In the genomic region with DNA sequence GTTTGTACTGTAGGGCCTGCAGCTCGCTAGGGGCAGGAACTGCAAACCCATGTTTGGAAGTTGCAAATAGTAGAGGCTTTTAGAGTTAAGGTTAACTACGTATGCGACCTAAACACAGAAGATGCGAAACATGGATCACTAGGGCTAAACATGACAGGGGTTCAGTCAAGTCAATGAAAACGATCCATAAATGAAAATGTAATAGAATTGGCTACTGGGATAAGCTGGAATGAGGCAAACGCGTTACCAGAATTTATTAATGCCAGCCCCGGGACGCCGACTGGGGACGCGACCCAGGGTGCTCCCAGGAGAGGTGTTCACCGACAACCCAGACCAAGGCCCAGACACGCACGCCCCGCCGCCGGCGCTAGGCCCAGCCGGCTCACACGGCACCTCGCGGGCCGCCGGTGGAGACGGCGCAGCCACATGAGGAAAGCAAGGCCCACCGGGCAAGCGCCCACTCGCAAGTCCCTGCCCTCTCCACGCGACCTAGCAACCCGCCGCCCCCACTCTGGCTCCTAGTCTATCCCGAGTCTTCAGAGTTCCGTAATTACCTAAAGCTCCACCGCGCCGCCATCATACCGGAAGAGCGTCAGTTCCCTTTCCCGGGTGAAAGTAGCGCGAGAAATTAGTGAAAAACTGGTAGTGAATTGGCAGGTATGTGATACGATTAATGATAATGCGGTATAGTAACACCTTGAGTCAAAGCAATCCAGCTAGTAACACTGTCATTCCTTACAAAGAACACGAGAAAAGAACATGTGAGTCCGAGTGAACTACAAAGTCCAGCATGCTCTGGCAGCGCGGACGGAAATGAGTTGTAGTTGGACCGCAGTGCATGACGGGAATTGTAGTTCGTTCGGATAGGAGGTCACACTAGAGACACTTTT, we compare ENCODE assay signal across 8 mouse cellular contexts. TPM values are rescaled to one million over a fixed set of nuclear protein-coding genes. Genes with fewer than 3 reads are reported as not detected.
DNase-seq lines count a peak whose midpoint lies in the region; ATAC-seq and TF ChIP-seq lines count a peak whose summit lies in the region.

A gene (minus strand): TSS at position 780 of the 890 bp plus-strand sequence.

- peak; percentile 88 for ATAC-seq in heart, embryonic 15.5 days (replicated peaks; ENCODE audit: insufficient number of reproducible peaks, insufficient read depth, low FRiP score, low read depth)
- ATAC-seq in liver, embryonic 14.5 days (ENCODE audit: insufficient read depth), result peak; percentile 89
- ATAC-seq in neural tube, embryonic 11.5 days (ENCODE audit: insufficient read depth, low FRiP score, low TSS enrichment), result peak; percentile 88
- ATAC-seq in stomach, postnatal 0 days (ENCODE audit: low FRiP score, low TSS enrichment), result peak; percentile 91

- H3K4me3 ChIP-seq in forebrain, embryonic 10.5 days, result peak within 1 kb of the TSS; percentile 76
- H3K4me3 ChIP-seq in heart, embryonic 15.5 days, result peak within 1 kb of the TSS; percentile 87
- peak within 1 kb of the TSS; percentile 73 to 94 for H3K4me3 ChIP-seq in liver, embryonic 14.5 days (ENCODE audit: insufficient read depth in 1 of 2, low read depth in 2 of 2, low read length in 2 of 2)
- peak within 1 kb of the TSS; percentile 77 for H3K4me3 ChIP-seq in neural tube, embryonic 11.5 days (ENCODE audit: low read depth, low read length)
- H3K4me3 ChIP-seq in stomach, postnatal 0 days (ENCODE audit: low read depth, low read length), result peak within 1 kb of the TSS; percentile 82

- DNase-seq in CD8-positive naive resting alpha-beta T cell, adult 2 months (ENCODE audit: low read depth in 2 of 2, low spot score in 2 of 2), result peak; percentile 80 to 88
- DNase-seq in c-Kit-positive CD71-negative TER-119-negative erythroid progenitor cells, embryonic 14.5 days (ENCODE audit: low read depth), result peak; percentile 100
- DNase-seq in forebrain, embryonic 10.5 days (ENCODE audit: extremely low spot score, low spot score), result peak; percentile 85
- DNase-seq in kidney, postnatal 25 days, result peak; percentile 94 to 99
- DNase-seq in liver, embryonic 14.5 days (ENCODE audit: low read depth in 3 of 3, low spot score in 3 of 3), result peak; percentile 81 to 83 (median 82)
- peak; percentile 90 for DNase-seq in neural tube, embryonic 11.5 days (ENCODE audit: low spot score)
- peak; percentile 88 for DNase-seq in stomach, postnatal 0 days (ENCODE audit: low spot score)

- H3K4me1 ChIP-seq in forebrain, embryonic 10.5 days, result peaks cover 9% of the 10 kb centered on the region
- H3K4me1 ChIP-seq in heart, embryonic 15.5 days (replicated peaks), result peaks cover 12% of the 10 kb centered on the region
- H3K4me1 ChIP-seq in liver, embryonic 14.5 days (replicated peaks; ENCODE audit: control insufficient read depth in 2 of 2, insufficient read depth in 2 of 2, low read length in 1 of 2), result peaks cover 7 to 9% of the 10 kb centered on the region in 2 experiments; a peak in 3 of 4 replicates
- H3K4me1 ChIP-seq in neural tube, embryonic 11.5 days (ENCODE audit: control insufficient read depth, insufficient read depth, low read length), result no peaks in the 10 kb centered on the region
- peaks cover 4% of the 10 kb centered on the region; the same call in 1 of the 2 replicates for H3K4me1 ChIP-seq in stomach, postnatal 0 days (replicated peaks; ENCODE audit: control insufficient read depth, insufficient read depth)

- peak within 1 kb of the TSS; percentile 83 for H3K4me2 ChIP-seq in heart, embryonic 15.5 days
- peak within 1 kb of the TSS; percentile 60 for H3K4me2 ChIP-seq in liver, embryonic 14.5 days (ENCODE audit: low read depth)
- peak within 1 kb of the TSS; percentile 57 for H3K4me2 ChIP-seq in neural tube, embryonic 11.5 days (ENCODE audit: low read depth)
- peak within 1 kb of the TSS; percentile 70 for H3K4me2 ChIP-seq in stomach, postnatal 0 days (replicated peaks; ENCODE audit: low read depth)

- H3K9ac ChIP-seq in heart, embryonic 15.5 days, result peak within 1 kb of the TSS; percentile 86
- H3K9ac ChIP-seq in liver, embryonic 14.5 days (replicated peaks), result peak within 1 kb of the TSS; percentile 91
- H3K9ac ChIP-seq in neural tube, embryonic 11.5 days (ENCODE audit: low read length), result peak within 1 kb of the TSS; percentile 88
- H3K9ac ChIP-seq in stomach, postnatal 0 days (ENCODE audit: low read length), result peak within 1 kb of the TSS; percentile 96

- no peak for TF ChIP-seq EP300 in liver, embryonic 14.5 days (IDR thresholded peaks at IDR 0.05; ENCODE audit: low read depth)
- TF ChIP-seq EP300 in stomach, postnatal 0 days (optimal IDR thresholded peaks at IDR 0.05), result peak; percentile 33

- peak within 1 kb of the TSS; percentile 94 for H3K27ac ChIP-seq in forebrain, embryonic 10.5 days
- peak within 1 kb of the TSS; percentile 73 for H3K27ac ChIP-seq in heart, embryonic 15.5 days
- no peak within 1 kb of the TSS; the same call in 1 of the 2 replicates for H3K27ac ChIP-seq in liver, embryonic 14.5 days
- H3K27ac ChIP-seq in neural tube, embryonic 11.5 days (ENCODE audit: low read depth, low read length), result peak within 1 kb of the TSS; percentile 55; the same call in 1 of the 2 replicates
- peak within 1 kb of the TSS; percentile 81 for H3K27ac ChIP-seq in stomach, postnatal 0 days (replicated peaks)

- H3K36me3 ChIP-seq in forebrain, embryonic 10.5 days (replicated peaks), result peaks cover 8% of the 10 kb centered on the region
- no peaks in the 10 kb centered on the region for H3K36me3 ChIP-seq in heart, embryonic 15.5 days
- H3K36me3 ChIP-seq in liver, embryonic 14.5 days (replicated peaks; ENCODE audit: control insufficient read depth, insufficient read depth, low read depth), result no peaks in the 10 kb centered on the region
- H3K36me3 ChIP-seq in neural tube, embryonic 11.5 days (ENCODE audit: control insufficient read depth, insufficient read depth, low read length), result no peaks in the 10 kb centered on the region
- H3K36me3 ChIP-seq in stomach, postnatal 0 days (ENCODE audit: control insufficient read depth, insufficient read depth, low read length), result no peaks in the 10 kb centered on the region

- WGBS in forebrain, embryonic 10.5 days, result under 1% methylated on average over 55 of the region's 55 CpGs
- WGBS in heart, embryonic 15.5 days, result under 1% methylated on average over 55 of the region's 55 CpGs
- WGBS in liver, embryonic 14.5 days (ENCODE audit: insufficient replicate concordance), result under 1% methylated on average over 55 of the region's 55 CpGs
- WGBS in neural tube, embryonic 11.5 days, result under 1% methylated on average over 55 of the region's 55 CpGs
- WGBS in stomach, postnatal 0 days, result under 1% methylated on average over 55 of the region's 55 CpGs

- H3K27me3 ChIP-seq in forebrain, embryonic 10.5 days (ENCODE audit: poor library complexity, severe bottlenecking), result no peaks in the 10 kb centered on the region
- H3K27me3 ChIP-seq in heart, embryonic 15.5 days, result no peaks in the 10 kb centered on the region
- no peaks in the 10 kb centered on the region for H3K27me3 ChIP-seq in liver, embryonic 14.5 days (ENCODE audit: control insufficient read depth, insufficient read depth, low read length)
- H3K27me3 ChIP-seq in neural tube, embryonic 11.5 days (ENCODE audit: control insufficient read depth, insufficient read depth, low read length), result no peaks in the 10 kb centered on the region
- no peaks in the 10 kb centered on the region for H3K27me3 ChIP-seq in stomach, postnatal 0 days (ENCODE audit: control insufficient read depth, insufficient read depth, low read length)

- TF ChIP-seq CTCF in liver, embryonic 14.5 days (IDR thresholded peaks at IDR 0.05; ENCODE audit: low read depth), result no peak
- no peak for TF ChIP-seq CTCF in stomach, postnatal 0 days (IDR thresholded peaks at IDR 0.05; ENCODE audit: low read depth)

- no peaks in the 10 kb centered on the region for H3K9me3 ChIP-seq in forebrain, embryonic 10.5 days
- no peaks in the 10 kb centered on the region for H3K9me3 ChIP-seq in heart, embryonic 15.5 days (replicated peaks)
- no peaks in the 10 kb centered on the region for H3K9me3 ChIP-seq in liver, embryonic 14.5 days (ENCODE audit: control insufficient read depth, low read length)
- no peaks in the 10 kb centered on the region for H3K9me3 ChIP-seq in neural tube, embryonic 11.5 days (ENCODE audit: control insufficient read depth, low read length)
- no peaks in the 10 kb centered on the region for H3K9me3 ChIP-seq in stomach, postnatal 0 days (ENCODE audit: control insufficient read depth, low read length)

RNA-seq across cellular contexts. Expression of the gene that starts here (rescaled TPM):
- polyA plus RNA-seq in forebrain, embryonic 10.5 days (2016; fragmentation: Nextera tagmentation; extraction: Ambion mirVana), result 41.4 and 43.1 TPM in 2 replicates
- 13.7 and 19.3 TPM in 2 replicates for polyA plus RNA-seq in heart, embryonic 15.5 days (2015; fragmentation: Nextera tagmentation; extraction: Ambion mirVana)
- 7.7 and 15.8 TPM in 2 replicates for polyA plus RNA-seq in liver, embryonic 14.5 days (2012; rRNA removed)
- 11.0 and 14.7 TPM in 2 replicates for polyA plus RNA-seq in liver, embryonic 14.5 days (2014; fragmentation: Nextera tagmentation; extraction: Ambion mirVana)
- 36.8 TPM in 2 replicates for polyA plus RNA-seq in neural tube, embryonic 11.5 days (2014; fragmentation: Nextera tagmentation; extraction: Ambion mirVana)
- polyA plus RNA-seq in stomach, postnatal 0 days (2015; fragmentation: Nextera tagmentation; extraction: Ambion mirVana), result 10.7 and 13.7 TPM in 2 replicates
